Mouse (Mus musculus) lung, adult 2 months (tissue): ENCODE results near the gene Emd.

Experiments used
- CTCF ChIP-seq: fragments of 200-500 bp; IDR thresholded peaks from 2 replicates; pipeline ENCODE4 v1.5.1; 2011; ENCODE audit warnings: mild to moderate bottlenecking, low read length, control low read depth; ENCODE audit not compliant: insufficient read depth
- POLR2A ChIP-seq: fragments of 200-500 bp; IDR thresholded peaks from 2 replicates; pipeline ENCODE4 v1.6.1; 2011; ENCODE audit warnings: low read depth, mild to moderate bottlenecking, control low read depth, low read length, borderline replicate concordance; ENCODE audit errors: extremely low read depth

DNA sequence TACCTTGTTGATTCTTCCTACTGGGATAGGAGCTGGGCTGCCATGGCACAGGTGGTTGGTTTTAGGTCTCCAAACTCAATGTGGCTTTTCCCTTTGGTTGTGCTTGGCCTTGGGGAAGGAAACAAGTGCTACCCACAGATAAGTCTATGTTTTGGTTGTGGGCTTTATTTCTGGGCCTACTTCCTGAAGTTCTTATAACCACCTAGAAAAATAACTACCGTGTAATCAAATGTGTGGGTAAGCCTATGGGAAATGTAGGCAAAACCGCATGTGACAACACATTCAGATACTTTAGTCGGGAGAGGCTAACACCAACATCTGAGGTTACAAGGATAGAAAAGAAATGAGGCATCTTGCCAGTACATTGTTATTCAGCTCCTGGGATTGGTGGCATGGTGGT, 3.3 kb downstream of the Emd start:
- TF ChIP-seq POLR2A (no peak), CTCF (no peak)
